Mouse (Mus musculus) megakaryocyte, embryonic 14.5 days (primary cell): Measurements from ENCODE around the gene Cldn11. TPM values are rescaled to one million over a fixed set of nuclear protein-coding genes. Genes with fewer than 3 reads are reported as not detected.
A peak's percentile ranks its signal among the peaks of the same experiment; 100 is the strongest.

Experiments
- H3K27me3 ChIP-seq: replicated peaks from 2 replicates; pipeline ENCODE3; 2012; ENCODE audit warnings: inconsistent platforms
- H3K36me3 ChIP-seq: replicated peaks from 2 replicates; pipeline ENCODE3; 2012; ENCODE audit warnings: low read length, inconsistent platforms, mixed read lengths
- H3K4me1 ChIP-seq: 2 replicates; pipeline ENCODE4 v1.6.1; 2012; ENCODE audit warnings: inconsistent platforms
- H3K4me3 ChIP-seq: replicated peaks from 2 replicates; pipeline ENCODE3; 2012; ENCODE audit warnings: moderate library complexity, mild to moderate bottlenecking, inconsistent platforms
- H3K9me3 ChIP-seq: 2 replicates; pipeline ENCODE4 v1.6.1; 2012; ENCODE audit warnings: inconsistent platforms
- FLI1 ChIP-seq: IDR thresholded peaks from 2 replicates; pipeline ENCODE4 v1.6.1; 2012; ENCODE audit warnings: low read length, inconsistent platforms, mixed read lengths
- GATA1 ChIP-seq: IDR thresholded peaks from 3 replicates; pipeline ENCODE4 v1.6.1; 2012; ENCODE audit warnings: mixed read lengths, low read length, inconsistent platforms, borderline replicate concordance
- polyA plus RNA-seq: library from polyadenylated mRNA; stranded (reverse); fragments of >175 nt; gene quantifications from 2 replicates; pipeline ENCODE4 v1.2.3, GENCODE M21; 2012; ENCODE audit warnings: low replicate concordance; ENCODE audit not compliant: insufficient read depth

Cldn11 gene
- polyA plus RNA-seq = not detected in 2 replicates

GRCm38 (mm10) chr3:31149706-31150105, at the start of gene Cldn11:
TSS of gene Cldn11 (plus strand) at chr3:31149920.
- TF ChIP-seq GATA1 (no peak), FLI1 (no peak)
- peaks cover 60% of the 10 kb centered on the region for H3K27me3 ChIP-seq
- no peaks in the 10 kb centered on the region for H3K9me3 ChIP-seq
- no peaks in the 10 kb centered on the region for H3K36me3 ChIP-seq
- peak within 1 kb of the TSS; percentile 80 for H3K4me3 ChIP-seq
- H3K4me1 ChIP-seq = peaks cover 16% of the 10 kb centered on the region

DNA sequence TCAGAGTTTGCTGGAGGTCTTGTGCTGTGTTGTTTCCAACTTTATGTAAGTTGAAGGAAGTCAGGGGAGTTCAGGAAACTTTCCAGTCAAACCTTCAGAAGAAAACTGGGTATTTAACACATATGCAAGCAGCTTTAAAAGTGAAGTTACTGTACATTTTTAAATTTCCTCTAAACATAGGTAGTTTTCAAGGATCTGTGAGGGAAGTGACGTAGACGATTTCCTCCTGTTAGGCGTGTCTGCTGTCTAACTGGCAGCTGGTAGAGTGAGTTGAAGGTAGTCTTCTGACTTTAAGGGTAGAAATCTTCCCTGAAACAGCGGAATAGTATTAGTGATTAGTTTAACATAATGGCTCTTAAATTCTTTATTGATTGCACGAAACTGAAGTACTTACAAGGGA, 49.7 kb upstream of the Cldn11 start:
- no peaks in the 10 kb centered on the region for H3K27me3 ChIP-seq
- peaks cover 26% of the 10 kb centered on the region for H3K36me3 ChIP-seq
- no peaks in the 10 kb centered on the region for H3K9me3 ChIP-seq
- H3K4me1 ChIP-seq = peaks cover 58% of the 10 kb centered on the region
- TF ChIP-seq FLI1 (no peak), GATA1 (no peak)
- H3K4me3 ChIP-seq = peak overlapping the region; percentile 53

- TF ChIP-seq FLI1 (no peak), GATA1 (no peak)
These were observed 48.9 kb upstream of the Cldn11 start for GRCm38 (mm10) chr3:31100802-31101201.

GRCm38 (mm10) chr3:31104936-31105335, 44.8 kb upstream of the Cldn11 start:
- Histone ChIP-seq H3K4me1 (peaks cover 52% of the 10 kb centered on the region), H3K9me3 (no peaks in the 10 kb centered on the region), H3K27me3 (no peaks in the 10 kb centered on the region), H3K4me3 (peak overlapping the region; percentile 46), H3K36me3 (peaks cover 12% of the 10 kb centered on the region)
- no peak for TF ChIP-seq GATA1
- TF ChIP-seq FLI1 = no peak

More at GRCm38 (mm10) chr3:31100802-31101201, 48.9 kb upstream of the Cldn11 start:
- Histone ChIP-seq H3K36me3 (peaks cover 26% of the 10 kb centered on the region), H3K9me3 (no peaks in the 10 kb centered on the region), H3K4me3 (no peak overlapping the region), H3K4me1 (peaks cover 61% of the 10 kb centered on the region), H3K27me3 (no peaks in the 10 kb centered on the region)

- H3K4me3 ChIP-seq = no peak overlapping the region
- no peak for TF ChIP-seq FLI1
- no peak for TF ChIP-seq GATA1
- H3K36me3 ChIP-seq = peaks cover 15% of the 10 kb centered on the region
- H3K27me3 ChIP-seq = no peaks in the 10 kb centered on the region
- no peaks in the 10 kb centered on the region for H3K9me3 ChIP-seq
- peaks cover 54% of the 10 kb centered on the region for H3K4me1 ChIP-seq
These were observed 43.1 kb upstream of the Cldn11 start for GRCm38 (mm10) chr3:31106597-31106996.

DNA sequence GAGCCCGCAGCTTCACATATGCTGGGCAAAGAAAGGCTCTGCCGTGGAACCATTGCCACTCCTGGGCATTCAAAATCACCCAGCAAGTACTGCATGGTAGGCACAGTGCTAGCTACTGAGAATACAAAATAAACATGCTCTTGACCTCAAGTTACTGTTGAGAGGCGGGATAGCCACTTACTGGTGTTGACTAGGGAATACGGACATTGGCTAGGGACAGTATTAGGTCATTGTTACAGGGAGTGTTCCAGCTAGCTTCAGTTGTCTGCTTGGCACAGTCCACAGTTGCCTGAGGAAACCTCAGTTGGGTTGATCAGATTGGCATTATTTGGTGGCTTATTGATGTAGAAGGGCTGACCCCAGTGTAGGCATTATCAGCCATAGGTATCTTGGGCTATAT, 42.0 kb upstream of the Cldn11 start:
- H3K36me3 ChIP-seq = peaks cover 22% of the 10 kb centered on the region
- H3K9me3 ChIP-seq = no peaks in the 10 kb centered on the region
- TF ChIP-seq FLI1 (no peak), GATA1 (no peak)
- H3K27me3 ChIP-seq = no peaks in the 10 kb centered on the region
- H3K4me1 ChIP-seq = peaks cover 56% of the 10 kb centered on the region
- H3K4me3 ChIP-seq = no peak overlapping the region

DNA sequence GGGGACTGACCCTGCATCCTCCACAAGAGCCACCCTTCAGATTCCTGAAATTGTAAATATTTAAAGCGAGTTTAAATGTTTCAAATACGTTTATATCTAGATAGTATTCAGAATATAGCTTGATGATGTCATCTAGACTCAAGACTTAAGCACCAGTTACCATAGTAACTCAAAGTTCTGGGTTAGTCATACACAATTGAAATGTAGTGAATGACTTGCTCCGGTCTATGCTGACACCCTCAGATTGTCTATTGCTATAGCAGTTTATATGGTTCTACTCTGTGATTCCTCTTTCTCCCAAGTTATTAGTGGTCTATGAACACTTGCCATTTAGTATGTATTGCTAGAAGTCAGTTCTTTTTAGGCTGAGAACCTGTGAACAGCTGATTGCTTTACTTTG, 40.6 kb upstream of the Cldn11 start:
- H3K27me3 ChIP-seq = no peaks in the 10 kb centered on the region
- peaks cover 36% of the 10 kb centered on the region for H3K36me3 ChIP-seq
- TF ChIP-seq FLI1 (no peak), GATA1 (no peak)
- peaks cover 64% of the 10 kb centered on the region for H3K4me1 ChIP-seq
- no peak overlapping the region for H3K4me3 ChIP-seq
- H3K9me3 ChIP-seq = no peaks in the 10 kb centered on the region

DNA sequence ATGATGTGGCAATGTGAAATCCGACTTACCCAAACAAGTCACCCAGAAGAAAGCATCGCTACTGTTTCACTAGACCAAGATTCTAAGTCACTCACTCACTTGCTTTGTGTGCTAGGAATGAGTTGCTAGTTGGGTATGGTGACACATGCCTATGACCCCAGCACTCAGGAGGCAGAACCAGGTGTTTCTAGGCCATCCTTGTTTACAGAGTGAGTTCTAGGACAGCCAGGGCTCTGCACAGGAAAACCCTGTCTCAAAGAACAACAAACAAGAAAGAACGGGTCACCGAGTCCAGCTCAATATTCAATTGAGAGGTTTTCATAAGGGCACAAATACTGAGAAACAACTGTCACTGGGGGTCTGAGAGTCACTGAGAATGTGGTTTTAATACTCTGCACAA, 26.6 kb upstream of the Cldn11 start:
- H3K4me1 ChIP-seq = no peaks in the 10 kb centered on the region
- 0 out of 2 replicates have a peak, but pooled peaks cover 4% of the 10 kb centered on the region for H3K9me3 ChIP-seq
- H3K27me3 ChIP-seq = no peaks in the 10 kb centered on the region
- TF ChIP-seq FLI1 (no peak), GATA1 (no peak)
- H3K4me3 ChIP-seq = no peak overlapping the region
- H3K36me3 ChIP-seq = peaks cover 62% of the 10 kb centered on the region

GRCm38 (mm10) chr3:31126303-31126702, 23.4 kb upstream of the Cldn11 start:
- Histone ChIP-seq H3K4me1 (peaks cover 4% of the 10 kb centered on the region; the same call in 1 of the 2 replicates), H3K9me3 (0 out of 2 replicates have a peak, but pooled peaks cover 4% of the 10 kb centered on the region), H3K36me3 (peaks cover 32% of the 10 kb centered on the region), H3K27me3 (no peaks in the 10 kb centered on the region), H3K4me3 (no peak overlapping the region)
- TF ChIP-seq FLI1 = no peak
- no peak for TF ChIP-seq GATA1

- Histone ChIP-seq H3K27me3 (peaks cover 2% of the 10 kb centered on the region), H3K4me3 (no peak overlapping the region), H3K36me3 (peaks cover 30% of the 10 kb centered on the region), H3K4me1 (peaks cover 4% of the 10 kb centered on the region; the same call in 1 of the 2 replicates), H3K9me3 (0 out of 2 replicates have a peak, but pooled peaks cover 4% of the 10 kb centered on the region)
- TF ChIP-seq GATA1 (no peak), FLI1 (no peak)
These were observed 22.9 kb upstream of the Cldn11 start for GRCm38 (mm10) chr3:31126848-31127247.
